Mouse (Mus musculus): ENCODE results near the gene Srd5a3.

- TF ChIP-seq POLR2A (IDR thresholded peaks at IDR 0.05; ENCODE audit: control insufficient read depth, low read depth, low read length): no peak
- TF ChIP-seq CTCF (IDR thresholded peaks at IDR 0.05; ENCODE audit: control insufficient read depth, insufficient read depth, insufficient replicate concordance, low read depth, low read length): no peak
Observed at GRCm38 (mm10) chr5:76193075-76193474, 53.0 kb downstream of the Srd5a3 start.

Data from testis, adult 2 months (tissue).